Mouse (Mus musculus) urinary bladder, postnatal 25 days (tissue): ENCODE data around the gene Mrps22.

Experiments
- DNase-seq: peaks from one replicate; pipeline ENCODE4 v3.0.0; 2022; ENCODE audit warnings: low spot score

Gene Mrps22

GRCm38 (mm10) chr9:98601156-98601836, at the start of gene Mrps22:
TSS of gene Mrps22 (minus strand) at chr9:98601660.
- DNase-seq: peak; percentile 71

DNA sequence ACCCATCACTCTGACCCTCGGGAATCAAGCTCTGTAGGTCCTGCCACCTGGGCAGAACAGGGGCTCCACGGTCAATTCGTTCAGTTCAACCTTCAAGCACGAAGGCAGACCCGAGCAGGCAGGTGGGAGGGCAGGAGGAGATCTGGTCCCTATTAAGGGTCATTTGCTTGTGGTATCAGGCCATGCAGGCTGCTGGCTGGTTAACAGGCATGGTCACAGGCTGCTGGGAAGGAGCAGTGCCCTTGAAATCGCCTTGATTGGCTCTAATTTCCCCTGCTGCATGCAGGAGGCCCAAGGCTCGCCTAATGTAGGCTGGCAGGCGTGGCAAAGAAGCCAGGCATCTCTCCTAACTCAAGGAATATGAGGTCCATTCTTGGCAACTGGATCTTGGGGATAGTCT, 49.1 kb upstream of the Mrps22 start:
- DNase-seq: no peak

- DNase-seq: no peak
These were observed 46.0 kb upstream of the Mrps22 start for GRCm38 (mm10) chr9:98647418-98647817.

DNA sequence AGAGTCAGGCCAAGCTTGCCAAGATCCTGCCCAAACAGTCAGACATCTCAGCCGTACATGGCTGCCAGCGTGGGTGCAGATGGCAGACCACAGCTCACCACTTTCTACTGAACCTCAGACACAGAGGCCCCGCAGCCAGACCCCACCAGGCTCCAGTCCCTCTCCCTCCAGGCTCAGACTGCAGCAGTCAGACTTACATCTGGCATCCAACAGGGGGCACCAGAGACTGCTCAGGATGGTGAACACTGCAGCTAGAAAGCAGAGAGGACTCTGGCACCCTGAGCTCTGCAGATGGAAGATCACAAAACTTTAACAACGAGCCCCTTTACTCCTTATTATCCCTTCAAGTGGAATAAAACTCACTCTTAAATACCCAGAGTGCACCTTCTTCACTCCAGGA, 44.3 kb upstream of the Mrps22 start:
- peak; percentile 75 for DNase-seq

DNA sequence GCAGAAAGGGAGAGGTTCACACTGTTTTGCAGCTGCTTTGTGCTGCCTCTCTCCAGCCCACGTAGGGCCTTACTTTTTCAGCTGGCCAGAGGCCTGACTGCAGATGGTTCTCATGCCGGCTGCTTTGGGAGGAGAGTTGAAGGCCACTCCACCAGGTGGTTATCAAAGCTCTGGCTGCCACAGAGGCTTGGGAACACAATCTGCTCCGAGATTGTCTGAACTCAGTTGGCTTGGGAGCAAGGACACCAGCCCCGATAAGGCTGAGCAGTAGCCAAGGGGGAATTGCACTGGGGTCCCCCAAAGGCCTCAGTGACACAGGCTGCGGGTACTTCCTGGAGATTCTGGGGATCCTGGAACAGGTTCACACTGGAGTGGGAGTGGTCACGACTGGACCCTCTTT, 40.7 kb upstream of the Mrps22 start:
- DNase-seq: no peak

- no peak for DNase-seq
These were observed 32.1 kb upstream of the Mrps22 start for GRCm38 (mm10) chr9:98633287-98634162.

- no peak for DNase-seq
These were observed 27.0 kb upstream of the Mrps22 start for GRCm38 (mm10) chr9:98628480-98628879.

DNA sequence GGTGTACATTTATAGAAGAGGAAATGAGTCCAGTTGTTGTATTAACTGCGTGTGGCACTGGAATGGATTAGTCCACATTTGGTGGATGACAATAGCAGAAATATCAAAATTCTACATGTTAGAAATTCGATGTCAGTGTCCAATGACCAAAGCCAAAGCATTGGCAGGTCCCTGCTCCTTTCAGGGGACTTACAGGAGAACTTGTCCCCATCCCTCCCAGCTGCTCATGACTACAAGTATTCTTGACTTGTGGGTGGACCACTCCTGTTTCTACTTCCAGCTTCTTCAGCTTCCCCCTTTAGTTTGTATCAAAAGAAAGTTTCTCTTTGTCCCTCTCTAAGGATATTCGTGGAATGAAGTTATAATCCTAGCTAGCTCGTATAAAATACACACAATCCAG, 3.4 kb upstream of the Mrps22 start:
- DNase-seq: no peak

DNA sequence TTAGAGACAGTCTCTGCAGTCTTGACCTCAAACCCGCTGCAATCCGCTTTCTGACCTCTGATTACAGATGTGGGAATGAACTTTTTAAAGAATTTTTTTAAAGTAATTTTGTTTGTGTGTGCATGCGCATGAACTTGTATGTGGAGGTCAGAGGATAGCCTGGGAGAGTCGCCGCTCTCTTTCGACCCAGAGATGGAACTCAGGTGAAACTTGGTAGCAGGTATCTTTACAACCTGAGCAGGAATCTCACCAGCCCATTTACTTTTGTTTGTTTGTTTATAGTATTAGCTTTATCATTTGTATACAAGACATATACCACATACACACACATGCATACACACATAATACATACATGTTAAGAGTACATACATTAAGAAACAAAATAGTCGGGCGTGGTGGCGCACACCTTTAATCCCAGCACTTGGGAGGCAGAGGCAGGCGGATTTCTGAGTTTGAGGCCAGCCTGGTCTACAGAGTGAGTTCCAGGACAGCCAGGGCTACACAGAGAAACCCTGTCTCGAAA, 438 bp upstream of the Mrps22 start:
- no peak for DNase-seq

- no peak for DNase-seq
These were observed 1.4 kb downstream of the Mrps22 start for GRCm38 (mm10) chr9:98600094-98600493.

DNA sequence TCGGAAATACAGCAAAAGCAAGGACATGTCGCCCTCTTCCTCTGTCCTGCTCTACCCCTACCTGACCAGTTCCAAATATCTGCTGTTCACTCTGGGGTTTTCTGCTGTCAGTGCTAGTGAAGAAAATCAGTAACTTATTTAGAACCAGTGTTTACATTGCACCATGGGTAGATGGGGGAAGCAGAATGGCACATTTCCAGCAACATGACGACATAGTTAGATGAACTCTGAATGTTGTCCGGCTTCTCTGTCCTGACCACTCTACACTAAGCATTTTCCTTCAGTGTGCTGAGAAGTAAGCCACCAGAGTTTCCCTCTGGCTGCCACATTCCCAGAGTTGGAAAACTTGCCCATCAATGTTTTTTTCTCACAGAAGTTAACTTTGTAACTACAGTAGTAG, 17.6 kb downstream of the Mrps22 start:
- DNase-seq: no peak

- DNase-seq: peak; percentile 100
These were observed 38.0 kb downstream of the Mrps22 start, which contains the start of gene Copb2 for GRCm38 (mm10) chr9:98563137-98564126. TSS of gene Copb2 (plus strand) at chr9:98563721.

DNA sequence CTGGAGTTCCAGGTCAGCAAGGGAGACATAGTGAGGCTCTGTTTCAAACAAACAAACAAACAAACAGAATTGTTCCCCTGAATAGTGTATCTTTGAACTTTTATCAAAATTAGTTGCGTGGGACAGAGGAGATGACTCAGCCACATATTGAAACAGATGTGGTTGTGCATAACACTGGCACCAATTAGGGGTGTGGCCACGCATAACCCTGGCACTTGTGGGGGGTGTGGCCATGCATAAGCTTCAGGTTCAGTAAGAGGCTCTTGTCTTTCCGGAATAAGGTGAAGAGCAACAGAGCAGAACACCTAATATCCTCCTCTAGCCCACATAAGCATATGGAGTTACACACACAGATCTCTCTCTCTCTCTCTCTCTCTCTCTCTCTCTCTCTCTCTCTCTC, 57.4 kb downstream of the Mrps22 start:
- no peak for DNase-seq
